Mouse (Mus musculus) forebrain, embryonic 12.5 days (tissue): ENCODE measurements around the gene Shcbp1l. TPM values are rescaled to one million over a fixed set of nuclear protein-coding genes. Genes with fewer than 3 reads are reported as not detected.
"Not testable (repeated sequence)": the region's sequence is repeated elsewhere in the genome, so short reads cannot be mapped to it uniquely, and the experiment has no call there.

Experiments used
- ATAC-seq: fragments of 200-750 bp; cut with Nextera tagmentation; 2 replicates; pipeline ENCODE4 v1.8.0; 2017; ENCODE audit warnings: moderate TSS enrichment; ENCODE audit not compliant: low FRiP score
- H3K27ac ChIP-seq: fragments of 300-500 bp; sonication (generic); 2 replicates; pipeline ENCODE4 v1.5.1; 2016; ENCODE audit warnings: mild to moderate bottlenecking
- H3K27me3 ChIP-seq: fragments of 300-500 bp; sonication (generic); 2 replicates; pipeline ENCODE4 v1.6.1; 2016; ENCODE audit warnings: mild to moderate bottlenecking
- H3K36me3 ChIP-seq: fragments of 300-500 bp; sonication (generic); replicated peaks from 2 replicates; pipeline ENCODE4 v1.6.1; 2016; ENCODE audit warnings: mild to moderate bottlenecking
- H3K4me1 ChIP-seq: fragments of 300-500 bp; sonication (generic); 2 replicates; pipeline ENCODE4 v1.6.1; 2016
- H3K4me2 ChIP-seq: fragments of 300-500 bp; sonication (generic); 2 replicates; pipeline ENCODE4 v1.6.1; 2016; ENCODE audit warnings: mild to moderate bottlenecking, moderate library complexity
- H3K4me3 ChIP-seq: fragments of 300-500 bp; sonication (generic); replicated peaks from 2 replicates; pipeline ENCODE4 v1.5.1; 2016; ENCODE audit warnings: mild to moderate bottlenecking
- H3K9ac ChIP-seq: fragments of 300-500 bp; sonication (generic); 2 replicates; pipeline ENCODE4 v1.6.1; 2016; ENCODE audit warnings: mild to moderate bottlenecking
- H3K9me3 ChIP-seq: fragments of 300-500 bp; sonication (generic); 2 replicates; pipeline ENCODE4 v1.6.1; 2016
- WGBS: fragments of 180-500 bp; shearing (Covaris S2); methylation state at CpG from one replicate; pipeline ENCODE4 v1.1.7; 2016; 5-methylcytosine and 5-hydroxymethylcytosine counted together
- polyA plus RNA-seq: library from polyadenylated mRNA; unstranded; fragments of >200 nt; fragmentation: Nextera tagmentation; extraction: Ambion mirVana; gene quantifications from 2 replicates; pipeline ENCODE4 v1.2.1, GENCODE M21; 2016

Gene Shcbp1l
- 0.12 and 0.29 TPM in 2 replicates for polyA plus RNA-seq

- Histone ChIP-seq H3K4me2 (peak within 1 kb of the TSS; percentile 96), H3K9me3 (no peaks in the 10 kb centered on the region), H3K36me3 (no peaks in the 10 kb centered on the region), H3K9ac (peak within 1 kb of the TSS; percentile 58), H3K27ac (no peak within 1 kb of the TSS), H3K27me3 (peaks cover 33% of the 10 kb centered on the region), H3K4me1 (peaks cover 14% of the 10 kb centered on the region), H3K4me3 (peak within 1 kb of the TSS; percentile 58)
- WGBS, result 1% methylated on average over 55 of the region's 60 CpGs
- peak; percentile 89 for ATAC-seq
Measured at GRCm38 (mm10) chr1:153424770-153425584, at the start of gene Shcbp1l. Gene Shcbp1l (plus strand): TSS chr1:153425162.

- no peak for ATAC-seq
- no peaks in the 10 kb centered on the region for H3K36me3 ChIP-seq
- H3K4me1 ChIP-seq, result peaks cover 3% of the 10 kb centered on the region; the same call in 1 of the 2 replicates
- no peak overlapping the region for H3K4me2 ChIP-seq
- WGBS, result 15% methylated on average over 6 of the region's 6 CpGs
- H3K27me3 ChIP-seq, result no peaks in the 10 kb centered on the region
- no peak overlapping the region for H3K4me3 ChIP-seq
- no peaks in the 10 kb centered on the region for H3K9me3 ChIP-seq
- no peak overlapping the region for H3K27ac ChIP-seq
- H3K9ac ChIP-seq, result no peak overlapping the region
Measured at GRCm38 (mm10) chr1:153376446-153376845, 48.5 kb upstream of the Shcbp1l start.

GRCm38 (mm10) chr1:153378587-153378986 is 46.4 kb upstream of the Shcbp1l start:
- H3K36me3 ChIP-seq, result no peaks in the 10 kb centered on the region
- ATAC-seq, result no peak
- no peak overlapping the region for H3K4me2 ChIP-seq
- no peaks in the 10 kb centered on the region for H3K27me3 ChIP-seq
- H3K9me3 ChIP-seq, result no peaks in the 10 kb centered on the region
- H3K9ac ChIP-seq, result no peak overlapping the region
- WGBS, result 48% methylated on average over 6 of the region's 6 CpGs
- H3K27ac ChIP-seq, result no peak overlapping the region
- H3K4me3 ChIP-seq, result no peak overlapping the region
- peaks cover 3% of the 10 kb centered on the region; the same call in 1 of the 2 replicates for H3K4me1 ChIP-seq

- H3K9me3 ChIP-seq, result no peaks in the 10 kb centered on the region
- H3K4me2 ChIP-seq, result no peak overlapping the region
- H3K27me3 ChIP-seq, result no peaks in the 10 kb centered on the region
- WGBS, result 84% methylated on average over 5 of the region's 5 CpGs
- no peak overlapping the region for H3K27ac ChIP-seq
- H3K4me1 ChIP-seq, result peaks cover 3% of the 10 kb centered on the region; the same call in 1 of the 2 replicates
- no peaks in the 10 kb centered on the region for H3K36me3 ChIP-seq
- no peak overlapping the region for H3K4me3 ChIP-seq
- H3K9ac ChIP-seq, result no peak overlapping the region
- no peak for ATAC-seq
Measured at GRCm38 (mm10) chr1:153379832-153380231, 45.1 kb upstream of the Shcbp1l start.

DNA sequence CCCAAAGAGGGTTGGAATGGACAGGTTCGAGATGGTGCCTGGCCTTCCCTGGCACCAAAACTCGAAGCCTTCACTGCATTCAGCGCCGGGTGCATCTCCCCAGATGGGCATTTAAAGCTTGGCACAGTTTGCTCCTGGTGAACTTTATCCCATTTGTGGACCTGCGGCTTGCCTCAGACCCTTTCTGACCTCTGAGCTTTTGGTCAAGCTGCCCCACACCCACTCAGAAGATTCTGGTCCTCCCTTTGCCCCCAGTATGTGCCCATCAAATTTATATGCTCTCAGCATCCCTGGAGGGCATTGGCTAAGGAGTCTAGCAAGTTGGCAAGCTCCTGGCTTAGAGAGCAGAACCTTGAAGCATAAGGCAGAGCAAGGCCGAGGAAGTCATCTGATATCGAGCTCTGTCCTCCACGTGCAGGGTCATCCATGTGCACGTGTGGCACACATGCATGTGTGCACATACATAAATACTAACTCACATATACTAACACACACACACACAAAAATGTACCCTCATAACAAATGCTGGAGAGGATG is 44.1 kb upstream of the Shcbp1l start:
- Histone ChIP-seq H3K27ac (no peak overlapping the region), H3K27me3 (no peaks in the 10 kb centered on the region), H3K4me3 (no peak overlapping the region), H3K4me2 (no peak overlapping the region), H3K36me3 (no peaks in the 10 kb centered on the region), H3K9ac (no peak overlapping the region), H3K9me3 (no peaks in the 10 kb centered on the region), H3K4me1 (peaks cover 3% of the 10 kb centered on the region; the same call in 1 of the 2 replicates)
- 93% methylated on average over 9 of the region's 9 CpGs for WGBS
- ATAC-seq, result no peak

DNA sequence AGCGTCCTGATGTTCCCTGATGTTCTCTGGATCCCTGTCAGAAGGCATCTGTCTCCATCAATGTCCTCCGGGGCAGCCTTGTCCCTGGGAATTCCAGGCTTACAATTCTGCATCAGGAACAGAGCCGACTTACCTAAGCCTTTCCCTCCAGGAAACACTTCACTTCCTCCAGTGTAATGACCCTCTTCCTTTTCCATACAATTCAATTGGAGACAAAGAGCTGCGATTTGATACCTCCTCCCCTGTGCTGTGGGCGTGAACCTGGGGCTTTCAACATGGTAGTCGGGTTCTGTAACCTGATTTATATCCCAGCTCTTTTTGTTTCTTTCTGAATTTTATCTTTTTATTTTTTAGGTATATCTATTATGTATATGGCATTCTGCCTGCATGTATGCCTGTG is 39.9 kb upstream of the Shcbp1l start:
- H3K4me2 ChIP-seq, result no peak overlapping the region
- H3K27ac ChIP-seq, result no peak overlapping the region
- H3K9ac ChIP-seq, result no peak overlapping the region
- no peak overlapping the region for H3K4me3 ChIP-seq
- H3K9me3 ChIP-seq, result no peaks in the 10 kb centered on the region
- no peaks in the 10 kb centered on the region for H3K36me3 ChIP-seq
- 74% methylated on average over 6 of the region's 6 CpGs for WGBS
- no peaks in the 10 kb centered on the region for H3K27me3 ChIP-seq
- no peaks in the 10 kb centered on the region for H3K4me1 ChIP-seq
- no peak for ATAC-seq

- 85% methylated on average over 5 of the region's 5 CpGs for WGBS
- ATAC-seq, H3K4me2 ChIP-seq, H3K27me3 ChIP-seq, H3K36me3 ChIP-seq, H3K4me1 ChIP-seq, H3K27ac ChIP-seq, H3K4me3 ChIP-seq, H3K9ac ChIP-seq, H3K9me3 ChIP-seq: not testable (repeated sequence)
Measured at GRCm38 (mm10) chr1:153385661-153386060, 39.3 kb upstream of the Shcbp1l start.

GRCm38 (mm10) chr1:153386271-153387069 is 38.5 kb upstream of the Shcbp1l start:
- Histone ChIP-seq H3K4me3 (no peak overlapping the region), H3K27ac (no peak overlapping the region), H3K36me3 (no peaks in the 10 kb centered on the region), H3K9me3 (no peaks in the 10 kb centered on the region), H3K27me3 (no peaks in the 10 kb centered on the region), H3K4me1 (no peaks in the 10 kb centered on the region), H3K9ac (no peak overlapping the region), H3K4me2 (no peak overlapping the region)
- 52% methylated on average over 25 of the region's 25 CpGs for WGBS
- peak; percentile 77 for ATAC-seq

DNA sequence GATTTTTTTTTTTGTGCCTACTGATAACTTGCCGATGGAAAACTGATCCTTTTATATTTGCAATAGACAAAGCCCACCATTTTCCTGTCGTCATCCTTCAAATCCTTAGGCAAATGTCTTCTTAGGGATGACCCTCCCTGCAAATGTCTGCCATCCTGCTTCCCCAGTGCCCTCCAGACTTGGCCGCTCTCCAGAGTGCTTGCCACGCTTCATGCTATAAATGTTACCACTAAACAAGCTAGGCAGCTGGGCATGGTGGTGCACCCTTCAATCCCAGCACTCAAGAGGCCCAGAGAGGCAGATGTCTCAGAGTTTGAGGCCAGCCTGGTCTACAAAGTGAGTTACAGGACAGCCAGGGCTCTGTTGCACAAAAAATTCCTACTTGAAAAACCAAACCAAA is 29.3 kb upstream of the Shcbp1l start:
- H3K4me2 ChIP-seq, H3K4me3 ChIP-seq, H3K9me3 ChIP-seq, H3K4me1 ChIP-seq, H3K9ac ChIP-seq, H3K27ac ChIP-seq, H3K27me3 ChIP-seq, ATAC-seq, H3K36me3 ChIP-seq: not testable (repeated sequence)
- WGBS, result 91% methylated on average over 4 of the region's 4 CpGs

DNA sequence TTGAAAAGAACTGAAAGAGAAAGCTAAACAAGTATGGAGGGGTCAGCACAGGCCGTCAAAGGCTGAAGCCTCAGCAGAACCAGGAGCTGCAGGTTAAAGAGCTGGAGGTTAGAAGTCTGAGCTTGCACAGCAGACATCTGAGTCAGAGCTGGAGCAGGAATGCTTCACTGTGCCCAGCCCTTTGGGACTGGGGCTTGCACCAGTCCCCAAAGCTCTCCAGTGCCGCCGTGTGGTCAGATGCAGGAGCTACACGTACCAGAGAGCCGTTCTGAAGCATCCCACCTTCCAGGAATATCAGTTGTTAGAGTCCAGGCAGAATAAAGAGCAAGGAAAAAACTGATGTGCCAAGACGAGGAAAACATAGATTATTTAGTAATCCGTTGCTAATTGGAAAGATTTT is 23.2 kb upstream of the Shcbp1l start:
- WGBS, result 2% methylated on average over 7 of the region's 7 CpGs
- ATAC-seq, result peak; percentile 75

GRCm38 (mm10) chr1:153407641-153408040 is 17.3 kb upstream of the Shcbp1l start:
- H3K27me3 ChIP-seq, H3K9me3 ChIP-seq, H3K4me2 ChIP-seq, H3K4me3 ChIP-seq, H3K4me1 ChIP-seq, H3K27ac ChIP-seq, H3K9ac ChIP-seq, ATAC-seq, H3K36me3 ChIP-seq: not testable (repeated sequence)
- 92% methylated on average over 11 of the region's 11 CpGs for WGBS

More for the DNA sequence above, 23.2 kb upstream of the Shcbp1l start:
- H3K4me1 ChIP-seq, result no peaks in the 10 kb centered on the region
- no peak overlapping the region for H3K27ac ChIP-seq
- H3K9ac ChIP-seq, result no peak overlapping the region
- H3K4me2 ChIP-seq, result no peak overlapping the region
- no peak overlapping the region for H3K4me3 ChIP-seq
- H3K27me3 ChIP-seq, result no peaks in the 10 kb centered on the region
- H3K36me3 ChIP-seq, result no peaks in the 10 kb centered on the region
- H3K9me3 ChIP-seq, result no peaks in the 10 kb centered on the region

GRCm38 (mm10) chr1:153408296-153408695 is 16.7 kb upstream of the Shcbp1l start:
- not testable (repeated sequence) for H3K4me2 ChIP-seq, H3K4me3 ChIP-seq, H3K36me3 ChIP-seq, H3K4me1 ChIP-seq, H3K27ac ChIP-seq, ATAC-seq, H3K27me3 ChIP-seq, H3K9me3 ChIP-seq, H3K9ac ChIP-seq
- 85% methylated on average over 5 of the region's 5 CpGs for WGBS
